Mouse (Mus musculus) R1 (cell line): ENCODE data around the gene Ttc39b.
"Not testable (repeated sequence)": the region's sequence is repeated elsewhere in the genome, so short reads cannot be mapped to it uniquely, and the experiment has no call there.

Experiments used
- DNase-seq: peaks from one replicate; pipeline ENCODE4 v3.0.0-alpha.2; 2018; ENCODE audit warnings: low read depth, low spot score

The Ttc39b gene

GRCm38 (mm10) chr4:83273616-83274050 lies 50.4 kb downstream of the Ttc39b start:
- no peak for DNase-seq

- DNase-seq: no peak
These were observed 51.0 kb downstream of the Ttc39b start for GRCm38 (mm10) chr4:83272917-83273615.

- DNase-seq: no peak
These were observed 53.6 kb downstream of the Ttc39b start for GRCm38 (mm10) chr4:83270481-83270880.

- no peak for DNase-seq
These were observed 54.4 kb downstream of the Ttc39b start for GRCm38 (mm10) chr4:83269614-83270013.

- DNase-seq: peak; percentile 84
These were observed 57.9 kb downstream of the Ttc39b start for GRCm38 (mm10) chr4:83265926-83266692.

- DNase-seq: no peak
These were observed 59.2 kb downstream of the Ttc39b start for GRCm38 (mm10) chr4:83264832-83265231.

- peak; percentile 61 for DNase-seq
These were observed 62.1 kb downstream of the Ttc39b start for GRCm38 (mm10) chr4:83261998-83262397.

GRCm38 (mm10) chr4:83259690-83260089 lies 64.4 kb downstream of the Ttc39b start:
- DNase-seq: no peak

- DNase-seq: peak; percentile 57
These were observed 65.8 kb downstream of the Ttc39b start for GRCm38 (mm10) chr4:83258273-83258672.

- DNase-seq: peak; percentile 98
These were observed 66.5 kb downstream of the Ttc39b start for GRCm38 (mm10) chr4:83257279-83258260.

- peak; percentile 71 for DNase-seq
These were observed 67.3 kb downstream of the Ttc39b start for GRCm38 (mm10) chr4:83256779-83257178.

- DNase-seq: peak; percentile 98
These were observed 69.1 kb downstream of the Ttc39b start for GRCm38 (mm10) chr4:83254941-83255340.

- no peak for DNase-seq
These were observed 70.4 kb downstream of the Ttc39b start for GRCm38 (mm10) chr4:83253679-83254078.

GRCm38 (mm10) chr4:83243706-83244105 lies 80.3 kb downstream of the Ttc39b start:
- DNase-seq: no peak

GRCm38 (mm10) chr4:83241630-83242029 lies 82.4 kb downstream of the Ttc39b start:
- peak; percentile 57 for DNase-seq

- no peak for DNase-seq
These were observed 86.4 kb downstream of the Ttc39b start for GRCm38 (mm10) chr4:83237656-83238055.

- DNase-seq: not testable (repeated sequence)
These were observed 88.8 kb downstream of the Ttc39b start for GRCm38 (mm10) chr4:83235304-83235703.

- no peak for DNase-seq
These were observed 89.3 kb downstream of the Ttc39b start for GRCm38 (mm10) chr4:83234739-83235138.

- no peak for DNase-seq
These were observed 89.9 kb downstream of the Ttc39b start for GRCm38 (mm10) chr4:83234132-83234531.

- no peak for DNase-seq
These were observed 90.6 kb downstream of the Ttc39b start for GRCm38 (mm10) chr4:83233181-83234123.
